Mouse (Mus musculus) MEL (cell line): ENCODE measurements around the gene Aes. TPM values are rescaled to one million over a fixed set of nuclear protein-coding genes. Genes with fewer than 3 reads are reported as not detected.

Source experiments
- DNase-seq: peaks from one replicate; pipeline ENCODE4 v3.0.0; 2011; ENCODE audit warnings: low read depth, low spot score
- H3K27ac ChIP-seq: 2 replicates; pipeline ENCODE4 v1.5.1; 2012; ENCODE audit warnings: low read depth, mild to moderate bottlenecking, control low read depth, low read length, moderate library complexity; ENCODE audit not compliant: control insufficient read depth
- H3K27me3 ChIP-seq, 2 experiments: fragments of 150-350 bp in 1 of 2; sonication (generic) in 1 of 2; 2 replicates each; pipeline ENCODE4 v1.6.1; 2012; ENCODE audit warnings: low read length in 2 of 2, mild to moderate bottlenecking in 2 of 2, improper control_type of control experiment in 1 of 2, moderate library complexity in 1 of 2; ENCODE audit not compliant: insufficient read depth in 2 of 2, control insufficient read depth in 1 of 2
- H3K36me3 ChIP-seq, 2 experiments: 2 replicates each; pipeline ENCODE4 v1.6.1; 2012 to 2014; ENCODE audit warnings: low read length in 2 of 2, improper control_type of control experiment in 1 of 2, inconsistent platforms in 1 of 2, mild to moderate bottlenecking in 1 of 2; ENCODE audit not compliant: insufficient read depth in 2 of 2, control insufficient read depth in 1 of 2
- H3K4me1 ChIP-seq, 2 experiments: fragments of 150-350 bp in 1 of 2; sonication (generic) in 1 of 2; 2 replicates each; pipeline ENCODE4 v1.6.1; 2012; ENCODE audit warnings: low read length in 2 of 2, improper control_type of control experiment in 1 of 2, mild to moderate bottlenecking in 1 of 2; ENCODE audit not compliant: insufficient read depth in 2 of 2, control insufficient read depth in 1 of 2
- H3K4me3 ChIP-seq, 2 experiments: fragments of 150-350 bp in 1 of 2; sonication (generic) in 1 of 2; 2 replicates each; pipeline ENCODE4 v1.5.1; 2012; ENCODE audit warnings: low read depth in 2 of 2, low read length in 2 of 2, mild to moderate bottlenecking in 2 of 2, moderate library complexity in 2 of 2, control low read depth in 1 of 2, improper control_type of control experiment in 1 of 2; ENCODE audit not compliant: control insufficient read depth in 1 of 2, insufficient read depth in 1 of 2
- H3K79me2 ChIP-seq: 2 replicates; pipeline ENCODE4 v1.6.1; 2012; ENCODE audit warnings: mild to moderate bottlenecking, low read length, moderate library complexity; ENCODE audit not compliant: control insufficient read depth, poor library complexity, insufficient read depth
- H3K9ac ChIP-seq: 2 replicates; pipeline ENCODE4 v1.6.1; 2012; ENCODE audit warnings: low read depth, mild to moderate bottlenecking, control low read depth, low read length, moderate library complexity; ENCODE audit not compliant: control insufficient read depth, poor library complexity, severe bottlenecking
- H3K9me3 ChIP-seq: fragments of 150-350 bp; sonication (generic); replicated peaks from 2 replicates; pipeline ENCODE4 v1.6.1; 2012; ENCODE audit warnings: mild to moderate bottlenecking, low read length, improper control_type of control experiment, moderate library complexity; ENCODE audit not compliant: insufficient read depth
- CHD1 ChIP-seq: IDR thresholded peaks from 2 replicates; pipeline ENCODE4 v1.6.1; 2012; ENCODE audit warnings: low read depth, mild to moderate bottlenecking, inconsistent platforms, low read length, improper control_type of control experiment
- CHD2 ChIP-seq: IDR thresholded peaks from 2 replicates; pipeline ENCODE4 v1.6.1; 2011; ENCODE audit warnings: low read length, improper control_type of control experiment
- E2F4 ChIP-seq: IDR thresholded peaks from 2 replicates; pipeline ENCODE4 v1.6.1; 2011; ENCODE audit warnings: low read depth, low read length, improper control_type of control experiment, borderline replicate concordance
- EP300 ChIP-seq, 2 experiments: IDR thresholded peaks; 2 replicates each; pipeline ENCODE4 v1.6.1; 2011; ENCODE audit warnings: improper control_type of control experiment in 2 of 2, low read length in 2 of 2, low read depth in 1 of 2, mild to moderate bottlenecking in 1 of 2
- ETS1 ChIP-seq: IDR thresholded peaks from 2 replicates; pipeline ENCODE4 v1.6.1; 2012; ENCODE audit warnings: low read depth, mild to moderate bottlenecking, inconsistent platforms, low read length, improper control_type of control experiment, moderate library complexity
- GABPA ChIP-seq: IDR thresholded peaks from 2 replicates; pipeline ENCODE4 v1.6.1; 2012; ENCODE audit warnings: low read depth, mild to moderate bottlenecking, inconsistent platforms, low read length, improper control_type of control experiment, moderate library complexity
- HCFC1 ChIP-seq: IDR thresholded peaks from 2 replicates; pipeline ENCODE4 v1.6.1; 2012; ENCODE audit warnings: low read depth, mild to moderate bottlenecking, inconsistent platforms, low read length, improper control_type of control experiment, moderate library complexity
- JUND ChIP-seq: IDR thresholded peaks from 2 replicates; pipeline ENCODE4 v1.6.1; 2011; ENCODE audit warnings: low read depth, mild to moderate bottlenecking, improper control_type of control experiment, low read length
- MAFK ChIP-seq: IDR thresholded peaks from 2 replicates; pipeline ENCODE4 v1.6.1; 2011; ENCODE audit warnings: low read depth, mild to moderate bottlenecking, low read length, improper control_type of control experiment, borderline replicate concordance
- MAZ ChIP-seq: IDR thresholded peaks from 2 replicates; pipeline ENCODE4 v1.6.1; 2012; ENCODE audit warnings: low read depth, mild to moderate bottlenecking, inconsistent platforms, low read length, improper control_type of control experiment
- MEF2A ChIP-seq: IDR thresholded peaks from 2 replicates; pipeline ENCODE4 v1.6.1; 2014; ENCODE audit warnings: low read depth, mild to moderate bottlenecking, inconsistent platforms, low read length, improper control_type of control experiment; ENCODE audit not compliant: poor library complexity, insufficient replicate concordance, severe bottlenecking; ENCODE audit errors: extremely low read depth
- NELFE ChIP-seq: IDR thresholded peaks from 2 replicates; pipeline ENCODE4 v1.6.1; 2011; ENCODE audit warnings: low read depth, low read length, improper control_type of control experiment
- POLR2A ChIP-seq, 2 experiments: IDR thresholded peaks; 2 replicates each; pipeline ENCODE4 v1.6.1; 2011 to 2012; ENCODE audit warnings: low read length in 2 of 2, mild to moderate bottlenecking in 2 of 2, control low read depth in 1 of 2, improper control_type of control experiment in 1 of 2, low read depth in 1 of 2, moderate library complexity in 1 of 2; ENCODE audit not compliant: control insufficient read depth in 1 of 2, insufficient read depth in 1 of 2, poor library complexity in 1 of 2
- POLR2AphosphoS2 ChIP-seq: IDR thresholded peaks from 2 replicates; pipeline ENCODE4 v1.6.1; 2011; ENCODE audit warnings: low read length, improper control_type of control experiment
- RCOR1 ChIP-seq: IDR thresholded peaks from 2 replicates; pipeline ENCODE4 v1.6.1; 2012; ENCODE audit warnings: low read depth, mild to moderate bottlenecking, inconsistent platforms, low read length, improper control_type of control experiment
- SIN3A ChIP-seq: IDR thresholded peaks from 2 replicates; pipeline ENCODE4 v1.6.1; 2012; ENCODE audit warnings: low read length, improper control_type of control experiment, inconsistent platforms
- TAL1 ChIP-seq: IDR thresholded peaks from 2 replicates; pipeline ENCODE4 v1.6.1; 2012; ENCODE audit warnings: mild to moderate bottlenecking, inconsistent platforms, low read length, moderate library complexity, mixed read lengths
- UBTF ChIP-seq: IDR thresholded peaks from 2 replicates; pipeline ENCODE4 v1.6.1; 2012; ENCODE audit warnings: low read depth, mild to moderate bottlenecking, inconsistent platforms, low read length, improper control_type of control experiment, moderate library complexity, borderline replicate concordance; ENCODE audit not compliant: insufficient read depth
- USF1 ChIP-seq: IDR thresholded peaks from 2 replicates; pipeline ENCODE4 v1.6.1; 2014; ENCODE audit warnings: low read depth, mild to moderate bottlenecking, inconsistent platforms, low read length, improper control_type of control experiment, moderate library complexity
- USF2 ChIP-seq, 2 experiments: IDR thresholded peaks; 2 replicates each; pipeline ENCODE4 v1.6.1; 2011 to 2012; ENCODE audit warnings: improper control_type of control experiment in 2 of 2, low read length in 2 of 2, borderline replicate concordance in 1 of 2, inconsistent platforms in 1 of 2, low read depth in 1 of 2, mild to moderate bottlenecking in 1 of 2; ENCODE audit not compliant: insufficient read depth in 1 of 2
- ZC3H11A ChIP-seq: IDR thresholded peaks from 2 replicates; pipeline ENCODE4 v1.6.1; 2012; ENCODE audit warnings: low read depth, mild to moderate bottlenecking, inconsistent platforms, low read length, improper control_type of control experiment
- ZKSCAN1 ChIP-seq: IDR thresholded peaks from 2 replicates; pipeline ENCODE4 v1.6.1; 2012; ENCODE audit warnings: low read depth, mild to moderate bottlenecking, inconsistent platforms, low read length, improper control_type of control experiment, moderate library complexity
- polyA plus RNA-seq, 2 experiments: library from polyadenylated mRNA; stranded (reverse) in 1 of 2; unstranded in 1 of 2; fragments of >175 nt in 1 of 2; fragments of >200 nt in 1 of 2; gene quantifications; 2 replicates each; pipeline versions ENCODE4 v1.2.1 to v1.2.4; 2012; ENCODE audit warnings: low replicate concordance in 2 of 2, low read depth in 1 of 2; ENCODE audit not compliant: insufficient read length in 2 of 2, insufficient read depth in 1 of 2, missing spikeins in 1 of 2
- total RNA-seq: library from RNA; depleted of rRNA; stranded (reverse); fragments of 300-350 nt; gene quantifications from 2 replicates; pipeline ENCODE4 v1.2.3, GENCODE M21; 2012

Aes gene
- total and polyA plus RNA-seq, 3 experiments, result 197 to 355 TPM; not detected in 1

GRCm38 (mm10) chr10:81604968-81605665, 45.8 kb downstream of the Aes start (continued):
- TF ChIP-seq E2F4, result no peak
- TF ChIP-seq MAFK, result no peak
- peak; percentile 75 for TF ChIP-seq CHD2
- TF ChIP-seq USF1, result no peak; the same call in 1 of the 2 replicates
- TF ChIP-seq MAZ, result peak; percentile 94
- TF ChIP-seq ZKSCAN1, result no peak
- TF ChIP-seq ZC3H11A, result peak; percentile 51
- TF ChIP-seq UBTF, result 0 out of 2 replicates have a peak, but pooled peaks have one; percentile 83
- TF ChIP-seq SIN3A, result peak; percentile 94
- TF ChIP-seq ETS1, result peak; percentile 79
- peak; percentile 21 to 60; a peak in 2 of 4 replicates for TF ChIP-seq EP300 (IDR thresholded peaks at IDR 0.05; ENCODE audit: low read depth in 1 of 2, low read length in 2 of 2)
- TF ChIP-seq JUND, result 0 out of 2 replicates have a peak, but pooled peaks have one; percentile 6
- peak; percentile 78 for TF ChIP-seq HCFC1
- peak; percentile 50 for TF ChIP-seq POLR2AphosphoS2
- TF ChIP-seq MEF2A, result no peak
- 0 out of 2 replicates have a peak, but pooled peaks have one; percentile 16 for TF ChIP-seq GABPA
- TF ChIP-seq USF2 (IDR thresholded peaks at IDR 0.05; ENCODE audit: borderline replicate concordance in 1 of 2, insufficient read depth in 1 of 2, low read depth in 1 of 2, low read length in 2 of 2), result no peak
- TF ChIP-seq RCOR1, result peak; percentile 26; the same call in 1 of the 2 replicates
- no peak for TF ChIP-seq TAL1
- TF ChIP-seq NELFE, result peak; percentile 69
- TF ChIP-seq, all 39 proteins: peak for 27

GRCm38 (mm10) chr10:81605666-81605973, 46.3 kb downstream of the Aes start:
- Histone ChIP-seq H3K79me2 (no peaks in the 10 kb centered on the region; the same call in 1 of the 2 replicates), H3K36me3 (peaks cover 0 to 18% of the 10 kb centered on the region in 2 experiments; a peak in 2 of 4 replicates), H3K27ac (peak overlapping the region; percentile 91), H3K27me3 (no peaks in the 10 kb centered on the region), H3K4me3 (peak overlapping the region; percentile 67 to 79), H3K9me3 (no peaks in the 10 kb centered on the region), H3K9ac (peak overlapping the region; percentile 76), H3K4me1 (peaks cover 7 to 20% of the 10 kb centered on the region in 2 experiments; a peak in 3 of 4 replicates)
- no peak for DNase-seq
- TF ChIP-seq RCOR1 (no peak), CHD1 (peak; percentile 81), ZKSCAN1 (no peak), POLR2A (IDR thresholded peaks at IDR 0.05; ENCODE audit: control insufficient read depth in 1 of 2, insufficient read depth in 1 of 2, low read depth in 1 of 2, low read length in 2 of 2, poor library complexity in 1 of 2) (no peak)
